Mouse (Mus musculus): Measurements from ENCODE around the gene Cox8b.

DNA sequence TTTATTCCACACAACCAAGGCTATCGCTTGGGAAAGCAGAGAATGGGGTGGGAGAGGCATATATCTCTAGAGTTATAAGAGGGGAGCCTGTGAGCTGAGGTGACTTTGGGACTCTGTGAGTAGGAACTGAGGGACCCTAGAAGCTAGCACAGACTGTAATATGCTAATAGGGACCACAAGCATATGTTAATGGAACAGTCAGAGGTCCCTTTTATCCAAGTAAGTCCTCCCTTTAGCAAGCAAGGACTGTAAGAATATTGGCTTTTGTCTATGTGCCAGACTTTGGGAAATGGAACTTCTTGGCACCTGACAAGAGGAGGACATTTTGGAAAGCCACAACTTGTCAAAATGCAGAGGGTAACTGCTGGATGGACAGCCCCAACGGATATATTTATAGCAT, 38.6 kb upstream of the Cox8b start:
- TF ChIP-seq GATA1 (IDR thresholded peaks at IDR 0.05; ENCODE audit: borderline replicate concordance, low read length) (no peak), FLI1 (IDR thresholded peaks at IDR 0.05; ENCODE audit: low read length) (no peak)

Data from megakaryocyte, embryonic 14.5 days (primary cell).